Mouse (Mus musculus) midbrain, postnatal 0 days (tissue): ENCODE data around the gene Nfic. TPM values are rescaled to one million over a fixed set of nuclear protein-coding genes. Genes with fewer than 3 reads are reported as not detected.

Experiments
- ATAC-seq: fragments of 200-750 bp; cut with Nextera tagmentation; 2 replicates; pipeline ENCODE4 v1.8.0; 2017; ENCODE audit warnings: moderate number of reproducible peaks, mild to moderate bottlenecking, moderate TSS enrichment, moderate library complexity; ENCODE audit not compliant: low FRiP score
- DNase-seq: peaks from one replicate; pipeline ENCODE4 v3.0.0-alpha.2; 2015; ENCODE audit warnings: low spot score
- H3K27ac ChIP-seq: fragments of 300-500 bp; sonication (generic); 2 replicates; pipeline ENCODE4 v1.5.1; 2014; ENCODE audit warnings: low read depth, mild to moderate bottlenecking, low read length, mixed read lengths
- H3K27me3 ChIP-seq: fragments of 300-500 bp; sonication (generic); 2 replicates; pipeline ENCODE4 v1.6.1; 2014; ENCODE audit warnings: low read length, control low read depth, mixed read lengths; ENCODE audit not compliant: insufficient read depth
- H3K36me3 ChIP-seq: fragments of 300-500 bp; sonication (generic); 2 replicates; pipeline ENCODE4 v1.6.1; 2014; ENCODE audit warnings: low read length, control low read depth, mixed read lengths; ENCODE audit not compliant: insufficient read depth
- H3K4me1 ChIP-seq: fragments of 300-500 bp; sonication (generic); 2 replicates; pipeline ENCODE4 v1.6.1; 2014; ENCODE audit warnings: mild to moderate bottlenecking, control low read depth, antibody characterized with exemption, low read length, mixed read lengths; ENCODE audit not compliant: insufficient read depth
- H3K4me2 ChIP-seq: fragments of 300-500 bp; sonication (generic); 2 replicates; pipeline ENCODE4 v1.6.1; 2014; ENCODE audit warnings: low read depth, mild to moderate bottlenecking, low read length, mixed read lengths; ENCODE audit not compliant: poor library complexity, severe bottlenecking
- H3K4me3 ChIP-seq: fragments of 300-500 bp; sonication (generic); 2 replicates; pipeline ENCODE4 v1.5.1; 2014; ENCODE audit warnings: low read depth, mild to moderate bottlenecking, low read length, moderate library complexity
- H3K9ac ChIP-seq: fragments of 300-500 bp; sonication (generic); replicated peaks from 2 replicates; pipeline ENCODE4 v1.6.1; 2014; ENCODE audit warnings: mild to moderate bottlenecking, low read length, moderate library complexity, mixed read lengths; ENCODE audit not compliant: poor library complexity, severe bottlenecking
- H3K9me3 ChIP-seq: fragments of 300-500 bp; sonication (generic); 2 replicates; pipeline ENCODE4 v1.6.1; 2016; ENCODE audit warnings: low read length, control low read depth
- CTCF ChIP-seq: IDR thresholded peaks from 2 replicates; pipeline ENCODE4 v1.5.1; 2016; ENCODE audit warnings: antibody characterized with exemption, mild to moderate bottlenecking
- WGBS: fragments of 180-500 bp; shearing (Covaris S2); extraction: QIAGEN DNeasy Blood & Tissue Kit; methylation state at CpG from one replicate; pipeline ENCODE4 v1.1.7; 2014; 5-methylcytosine and 5-hydroxymethylcytosine counted together
- polyA plus RNA-seq: library from polyadenylated mRNA; unstranded; fragments of >200 nt; fragmentation: Nextera tagmentation; extraction: Ambion mirVana; gene quantifications from 2 replicates; pipeline ENCODE4 v1.2.1, GENCODE M21; 2015
- total RNA-seq: library from RNA; depleted of rRNA; stranded (reverse); fragments of >200 nt; gene quantifications from 2 replicates; pipeline ENCODE4 v1.2.3, GENCODE M21; 2014

The Nfic gene
- total and polyA plus RNA-seq, 2 experiments from 2014 or later = 17.4 to 19.1 TPM

DNA sequence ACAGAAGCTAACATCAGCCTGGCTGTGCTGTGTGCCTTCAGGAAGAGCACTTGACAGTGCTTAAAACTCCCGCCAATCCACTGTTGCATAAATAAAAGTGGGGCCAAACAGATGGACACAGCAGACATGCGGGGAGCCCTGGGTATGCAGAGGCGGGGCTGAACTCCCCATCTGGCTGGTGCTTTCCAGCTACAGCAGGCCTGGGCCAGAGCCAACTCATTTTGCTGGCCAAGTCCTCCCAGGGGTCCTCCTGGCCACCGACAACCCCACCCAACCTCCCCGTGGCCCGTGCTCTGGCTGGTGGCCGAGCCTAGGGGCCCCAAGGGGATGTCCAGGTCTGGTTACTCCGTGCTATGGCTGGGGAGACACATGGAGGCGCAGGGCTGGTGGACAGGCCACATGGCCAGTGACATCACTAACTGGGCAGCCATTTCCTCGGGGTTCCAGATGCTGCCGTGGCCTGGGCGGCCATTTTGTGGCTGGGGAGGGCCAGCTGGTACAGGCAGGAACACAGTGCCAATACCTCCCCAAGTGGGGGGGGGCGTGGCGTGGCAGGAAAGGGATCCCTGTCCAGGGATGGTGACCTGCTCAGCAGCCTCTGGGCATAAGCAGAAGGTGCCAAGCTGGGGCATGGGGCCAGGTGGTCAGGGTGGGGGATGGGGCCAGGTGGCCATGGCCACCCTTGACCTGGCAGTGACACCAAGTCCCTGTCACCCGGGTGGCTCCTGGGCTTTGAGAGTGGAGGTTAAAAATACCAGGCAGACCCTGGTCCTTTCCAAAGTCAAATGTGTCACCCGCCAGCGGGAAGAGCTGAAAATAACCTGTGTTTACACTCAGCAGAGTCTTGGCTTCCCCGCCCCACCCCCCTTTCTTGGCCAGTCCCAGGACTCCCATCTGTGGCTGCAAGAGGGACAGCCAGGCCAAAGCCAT lies 43.7 kb downstream of the Nfic start:
- WGBS = 55% methylated on average over 18 of the region's 18 CpGs
- peaks cover 20% of the 10 kb centered on the region for H3K36me3 ChIP-seq
- H3K4me2 ChIP-seq = no peak overlapping the region
- H3K27ac ChIP-seq = peak overlapping the region; percentile 55; the same call in 1 of the 2 replicates
- H3K27me3 ChIP-seq = 0 out of 2 replicates have a peak, but pooled peaks cover 4% of the 10 kb centered on the region
- no peak for TF ChIP-seq CTCF
- DNase-seq (peak; percentile 84), ATAC-seq (peak; percentile 18; the same call in 1 of the 2 replicates)
- H3K9ac ChIP-seq = no peak overlapping the region; the same call in 1 of the 2 replicates
- no peak overlapping the region for H3K4me3 ChIP-seq
- peaks cover 6% of the 10 kb centered on the region; the same call in 1 of the 2 replicates for H3K4me1 ChIP-seq
- H3K9me3 ChIP-seq = no peaks in the 10 kb centered on the region

DNA sequence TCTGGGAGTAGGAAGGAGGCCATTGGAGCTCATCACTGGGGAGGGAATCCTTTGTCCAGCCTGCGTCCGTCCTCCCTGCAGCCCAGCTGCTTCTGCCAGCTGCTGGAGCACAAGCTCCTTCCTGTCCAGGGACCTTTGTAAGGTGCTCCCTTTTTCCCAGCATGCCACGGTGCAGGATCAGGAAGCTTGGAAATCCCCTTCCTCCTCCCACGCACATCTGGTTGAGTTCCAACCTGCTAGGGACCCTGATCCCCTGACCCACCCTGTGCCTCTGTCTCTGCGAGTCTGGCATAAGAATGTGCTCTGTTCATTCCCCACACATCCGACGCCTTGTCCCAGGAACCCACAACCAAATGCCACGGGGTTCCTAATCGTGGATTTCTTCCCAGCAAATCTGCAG lies 44.5 kb downstream of the Nfic start:
- Histone ChIP-seq H3K27me3 (0 out of 2 replicates have a peak, but pooled peaks cover 4% of the 10 kb centered on the region), H3K4me3 (no peak overlapping the region), H3K4me2 (no peak overlapping the region), H3K36me3 (peaks cover 27% of the 10 kb centered on the region), H3K9ac (no peak overlapping the region), H3K27ac (peak overlapping the region; percentile 55; the same call in 1 of the 2 replicates), H3K9me3 (no peaks in the 10 kb centered on the region), H3K4me1 (0 out of 2 replicates have a peak, but pooled peaks cover 6% of the 10 kb centered on the region)
- WGBS = 66% methylated on average over 9 of the region's 9 CpGs
- ATAC-seq = no peak
- no peak for TF ChIP-seq CTCF
- DNase-seq = no peak

DNA sequence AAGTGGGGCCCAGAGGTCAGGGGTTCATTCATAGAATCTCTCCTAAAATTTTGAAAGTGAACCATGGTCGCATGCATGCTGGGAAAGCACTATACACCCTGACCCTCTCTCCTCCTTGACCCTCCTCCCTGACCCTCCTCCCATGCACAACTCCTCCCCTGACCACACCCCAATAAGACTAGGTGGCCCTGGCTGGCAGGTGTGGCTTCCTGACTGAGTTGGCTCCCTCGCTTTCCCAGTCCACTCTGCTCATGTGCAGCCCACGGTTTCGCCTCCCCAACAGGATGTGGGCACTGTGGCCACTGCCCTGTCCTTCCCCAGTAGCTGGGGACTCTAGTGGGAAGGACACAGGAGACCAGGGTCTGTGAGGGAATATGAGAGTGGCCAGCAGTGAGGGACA lies 45.1 kb downstream of the Nfic start:
- no peak for TF ChIP-seq CTCF
- H3K4me1 ChIP-seq = 0 out of 2 replicates have a peak, but pooled peaks cover 6% of the 10 kb centered on the region
- no peak overlapping the region for H3K27ac ChIP-seq
- DNase-seq (no peak), ATAC-seq (no peak)
- H3K4me3 ChIP-seq = no peak overlapping the region
- H3K27me3 ChIP-seq = 0 out of 2 replicates have a peak, but pooled peaks cover 4% of the 10 kb centered on the region
- H3K9me3 ChIP-seq = no peaks in the 10 kb centered on the region
- H3K9ac ChIP-seq = no peak overlapping the region
- H3K36me3 ChIP-seq = peaks cover 34% of the 10 kb centered on the region
- 71% methylated on average over 4 of the region's 4 CpGs for WGBS
- no peak overlapping the region for H3K4me2 ChIP-seq

DNA sequence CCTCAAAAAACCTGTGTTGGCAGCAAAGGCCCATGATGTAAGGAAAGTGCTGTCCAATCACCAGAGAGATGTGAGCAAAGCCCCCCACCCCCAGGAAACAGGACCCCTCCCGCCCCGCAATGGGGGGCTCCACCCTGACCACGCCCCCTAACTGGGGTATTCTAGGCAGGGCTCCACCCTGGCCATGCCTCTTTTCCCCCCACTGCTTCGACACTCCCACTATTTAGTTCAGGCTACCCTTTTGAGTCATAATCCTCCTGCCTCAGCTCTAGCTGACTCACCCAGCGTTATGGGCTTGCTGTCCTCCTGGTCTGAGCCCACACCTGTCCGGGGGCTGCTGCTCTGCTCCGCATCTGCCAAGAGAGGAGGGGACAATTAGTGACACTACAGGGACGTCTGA lies 46.1 kb downstream of the Nfic start:
- 15% methylated on average over 8 of the region's 8 CpGs for WGBS
- DNase-seq = no peak
- Histone ChIP-seq H3K36me3 (peaks cover 41% of the 10 kb centered on the region), H3K27me3 (0 out of 2 replicates have a peak, but pooled peaks cover 4% of the 10 kb centered on the region), H3K4me1 (0 out of 2 replicates have a peak, but pooled peaks cover 5% of the 10 kb centered on the region), H3K9me3 (no peaks in the 10 kb centered on the region), H3K9ac (no peak overlapping the region), H3K27ac (no peak overlapping the region), H3K4me2 (no peak overlapping the region), H3K4me3 (no peak overlapping the region)
- TF ChIP-seq CTCF = no peak
- ATAC-seq = no peak

DNA sequence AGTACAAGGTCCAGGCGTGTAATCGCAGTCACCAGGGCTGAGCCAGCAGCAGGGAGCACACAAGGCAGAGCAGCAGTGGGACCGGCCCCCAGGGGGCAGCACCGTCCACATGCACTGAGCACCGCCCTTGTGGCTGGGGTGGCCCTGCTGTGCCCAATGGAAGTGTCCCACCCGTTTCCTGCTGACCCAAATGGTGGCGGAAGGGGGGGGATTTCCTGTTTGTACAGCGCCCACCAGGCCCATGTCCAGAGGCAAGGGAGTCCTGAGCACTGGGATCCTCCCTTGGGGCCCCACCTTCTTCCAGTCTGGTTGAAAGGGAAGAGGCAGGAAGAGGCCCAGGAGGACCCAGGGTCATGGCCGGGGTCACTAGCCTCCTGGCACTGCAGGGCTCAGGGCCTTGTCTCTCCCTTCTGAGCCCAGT lies 46.6 kb downstream of the Nfic start:
- Histone ChIP-seq H3K4me1 (0 out of 2 replicates have a peak, but pooled peaks cover 3% of the 10 kb centered on the region), H3K9ac (no peak overlapping the region), H3K4me2 (no peak overlapping the region), H3K9me3 (no peaks in the 10 kb centered on the region), H3K4me3 (no peak overlapping the region), H3K27ac (no peak overlapping the region), H3K36me3 (peaks cover 42% of the 10 kb centered on the region), H3K27me3 (0 out of 2 replicates have a peak, but pooled peaks cover 4% of the 10 kb centered on the region)
- ATAC-seq = 0 out of 2 replicates have a peak, but pooled peaks have one; percentile 13
- TF ChIP-seq CTCF = peak; percentile 74
- peak; percentile 62 for DNase-seq
- 32% methylated on average over 9 of the region's 9 CpGs for WGBS

DNA sequence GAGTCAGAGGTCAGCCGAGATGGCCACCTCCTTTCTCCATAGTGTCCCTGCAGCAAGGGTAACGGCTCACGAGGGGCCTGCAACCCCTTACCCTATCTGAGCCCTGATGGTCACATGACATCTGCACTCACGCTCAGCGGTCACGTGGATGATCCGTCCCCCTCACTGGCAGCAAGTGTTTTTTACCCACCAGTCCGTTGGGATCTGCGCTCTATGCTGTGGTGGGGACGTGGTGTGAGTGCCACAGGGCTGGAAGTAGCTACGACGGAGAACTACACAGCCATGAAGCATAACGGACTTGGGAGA lies 47.1 kb downstream of the Nfic start:
- Histone ChIP-seq H3K4me1 (0 out of 2 replicates have a peak, but pooled peaks cover 3% of the 10 kb centered on the region), H3K27ac (no peak overlapping the region), H3K9ac (no peak overlapping the region), H3K4me2 (no peak overlapping the region), H3K4me3 (no peak overlapping the region), H3K36me3 (peaks cover 42% of the 10 kb centered on the region), H3K9me3 (no peaks in the 10 kb centered on the region), H3K27me3 (0 out of 2 replicates have a peak, but pooled peaks cover 4% of the 10 kb centered on the region)
- DNase-seq = no peak
- no peak for TF ChIP-seq CTCF
- no peak for ATAC-seq
- 54% methylated on average over 13 of the region's 13 CpGs for WGBS
